Mouse (Mus musculus) cortical plate, adult 2 months (tissue): ENCODE measurements around the gene Irf3. TPM values are rescaled to one million over a fixed set of nuclear protein-coding genes. Genes with fewer than 3 reads are reported as not detected.
A peak's percentile ranks its signal among the peaks of the same experiment; 100 is the strongest.

ENCODE experiments used
- H3K27ac ChIP-seq: fragments of 200-500 bp; 2 replicates; pipeline ENCODE4 v1.5.1; 2012; ENCODE audit warnings: low read length, control low read depth, inconsistent platforms; ENCODE audit not compliant: insufficient read depth
- H3K4me1 ChIP-seq: fragments of 200-500 bp; 2 replicates; pipeline ENCODE4 v1.6.1; 2011; ENCODE audit warnings: low read length; ENCODE audit not compliant: control insufficient read depth, insufficient read depth
- H3K4me3 ChIP-seq: fragments of 200-500 bp; 2 replicates; pipeline ENCODE4 v1.5.1; 2011; ENCODE audit warnings: mild to moderate bottlenecking, low read length, control low read depth; ENCODE audit not compliant: insufficient read depth
- CTCF ChIP-seq: fragments of 200-500 bp; IDR thresholded peaks from 2 replicates; pipeline ENCODE4 v1.5.1; 2011; ENCODE audit warnings: mild to moderate bottlenecking, control low read depth, low read length; ENCODE audit not compliant: insufficient read depth; ENCODE audit errors: extremely low read depth
- POLR2A ChIP-seq: fragments of 200-500 bp; IDR thresholded peaks from 2 replicates; pipeline ENCODE4 v1.6.1; 2011; ENCODE audit warnings: mild to moderate bottlenecking, low read length, control low read depth; ENCODE audit not compliant: insufficient read depth; ENCODE audit errors: extremely low read depth
- polyA plus RNA-seq: library from polyadenylated mRNA; depleted of rRNA; stranded (reverse); fragments of >200 nt; gene quantifications from 2 replicates; pipeline ENCODE4 v1.2.3, GENCODE M21; 2012

The Irf3 gene
- polyA plus RNA-seq, 1 experiment, result 87.4 TPM

DNA sequence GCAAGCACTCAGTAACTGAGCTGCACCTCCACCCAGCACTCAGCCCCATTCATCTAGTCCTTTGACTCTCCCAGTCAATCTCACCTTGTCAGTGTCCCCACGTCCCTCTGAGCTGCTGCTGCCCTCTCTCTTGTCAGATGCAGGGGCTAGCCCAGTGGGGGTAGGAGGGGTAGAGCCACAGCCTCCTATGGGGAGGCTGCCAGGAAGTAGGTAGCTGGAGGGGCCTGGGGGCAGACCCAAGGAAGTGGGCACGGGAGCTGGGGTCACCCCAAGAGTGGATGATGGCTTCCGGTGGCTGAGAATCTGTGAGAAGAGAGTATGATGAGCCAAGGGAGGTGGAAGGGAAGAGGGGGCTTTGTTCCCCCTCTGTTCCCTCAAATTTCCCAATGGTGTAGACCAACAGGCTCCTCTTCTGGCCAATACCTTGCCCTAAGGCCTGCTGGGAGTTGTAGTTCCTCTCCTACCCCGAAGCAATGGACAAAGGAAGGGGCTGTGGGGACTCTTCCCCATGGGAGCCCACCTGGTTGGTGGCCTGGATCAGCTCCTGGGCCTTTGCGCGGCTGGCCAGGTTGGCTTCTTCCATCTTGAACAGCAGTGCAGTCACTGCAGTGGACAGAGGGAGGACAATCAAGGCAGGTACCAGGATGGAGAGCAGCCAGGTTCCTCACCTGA, 8.0 kb downstream of the Irf3 start:
- TF ChIP-seq CTCF (no peak), POLR2A (no peak)
- H3K4me3 ChIP-seq, result no peak overlapping the region
- H3K4me1 ChIP-seq, result no peaks in the 10 kb centered on the region
- H3K27ac ChIP-seq, result no peak overlapping the region

DNA sequence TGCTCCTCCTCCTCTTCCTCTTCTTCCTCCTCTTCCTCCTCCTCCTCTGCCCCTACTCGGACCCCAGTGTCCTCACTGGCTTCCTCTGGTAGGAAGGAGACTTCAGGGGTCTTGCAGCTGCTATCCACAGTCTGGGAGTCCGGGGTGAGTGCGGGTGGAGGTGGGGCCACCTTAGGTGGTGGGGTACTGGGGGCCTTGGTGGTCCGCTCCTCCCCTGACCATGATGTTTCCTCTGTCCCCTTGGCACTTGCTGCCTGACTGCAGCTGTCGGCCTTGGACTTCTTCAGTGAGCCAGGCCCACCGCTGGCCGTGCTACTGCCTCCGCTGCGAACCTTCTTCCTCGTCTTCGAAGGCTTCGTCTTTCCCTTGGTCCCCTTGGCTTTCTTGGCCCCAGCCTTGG, 9.1 kb downstream of the Irf3 start:
- Histone ChIP-seq H3K27ac (no peak overlapping the region), H3K4me1 (no peaks in the 10 kb centered on the region), H3K4me3 (no peak overlapping the region)
- TF ChIP-seq POLR2A (no peak), CTCF (no peak)

GRCm38 (mm10) chr7:45007141-45007540, 9.7 kb downstream of the Irf3 start:
- TF ChIP-seq POLR2A (no peak), CTCF (no peak)
- no peak overlapping the region for H3K4me3 ChIP-seq
- H3K4me1 ChIP-seq, result no peaks in the 10 kb centered on the region
- no peak overlapping the region for H3K27ac ChIP-seq

DNA sequence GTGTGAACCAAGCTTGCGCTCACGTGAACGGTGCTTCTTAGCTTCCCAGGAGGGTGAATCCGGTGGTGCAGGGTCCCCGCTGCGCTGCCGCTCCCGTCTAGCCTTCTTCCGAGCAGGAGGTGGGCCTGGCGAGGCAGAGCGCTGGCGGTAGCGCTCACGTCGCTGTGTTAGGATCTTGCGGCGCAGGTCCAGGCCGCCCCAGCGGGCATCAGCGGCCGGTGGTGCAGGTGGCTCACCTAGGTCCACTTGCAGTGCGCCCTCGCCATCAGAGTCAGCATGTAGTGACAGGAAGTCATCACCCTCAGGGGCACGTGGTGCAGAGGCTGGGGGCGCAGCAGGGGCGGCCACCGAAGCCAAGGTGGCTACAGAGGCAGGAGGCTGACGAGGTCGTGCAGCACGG, 10.4 kb downstream of the Irf3 start:
- Histone ChIP-seq H3K4me1 (no peaks in the 10 kb centered on the region), H3K27ac (no peak overlapping the region), H3K4me3 (no peak overlapping the region)
- no peak for TF ChIP-seq POLR2A
- TF ChIP-seq CTCF, result no peak

DNA sequence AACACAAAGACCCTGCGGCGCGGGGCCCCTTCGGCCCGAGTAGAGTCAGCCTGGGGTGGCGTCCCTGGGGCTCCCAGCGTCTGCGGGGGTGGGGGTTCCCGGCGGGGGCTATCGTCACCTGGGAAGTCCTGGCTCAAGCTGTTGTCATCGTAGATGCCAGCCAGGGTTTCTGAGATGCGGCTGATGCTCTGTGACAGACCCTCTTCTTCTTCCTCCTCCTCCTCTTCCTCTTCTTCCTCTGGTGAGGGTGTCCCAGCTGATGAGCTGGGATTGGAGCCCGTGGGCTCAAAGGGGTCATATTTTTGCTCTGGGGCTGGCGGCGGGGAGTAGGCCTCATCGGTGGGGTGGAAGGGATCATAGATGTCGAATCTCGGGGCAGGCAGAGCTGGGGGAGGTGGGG, 11.0 kb downstream of the Irf3 start:
- Histone ChIP-seq H3K4me3 (no peak overlapping the region), H3K4me1 (no peaks in the 10 kb centered on the region), H3K27ac (no peak overlapping the region)
- TF ChIP-seq CTCF (no peak), POLR2A (no peak)

- no peak overlapping the region for H3K27ac ChIP-seq
These were observed 14.6 kb downstream of the Irf3 start for GRCm38 (mm10) chr7:45012011-45012410.

GRCm38 (mm10) chr7:45012824-45013223, 15.4 kb downstream of the Irf3 start:
- H3K27ac ChIP-seq, result no peak overlapping the region
- no peak overlapping the region for H3K4me3 ChIP-seq
- TF ChIP-seq POLR2A, result no peak
- TF ChIP-seq CTCF, result no peak

More at GRCm38 (mm10) chr7:45012011-45012410, 14.6 kb downstream of the Irf3 start:
- H3K4me1 ChIP-seq, result no peaks in the 10 kb centered on the region; the same call in 1 of the 2 replicates
- TF ChIP-seq POLR2A, result no peak
- TF ChIP-seq CTCF, result no peak
- H3K4me3 ChIP-seq, result no peak overlapping the region

GRCm38 (mm10) chr7:45013366-45014095, 16.1 kb downstream of the Irf3 start:
- Histone ChIP-seq H3K4me3 (no peak overlapping the region), H3K27ac (no peak overlapping the region), H3K4me1 (no peaks in the 10 kb centered on the region; the same call in 1 of the 2 replicates)
- TF ChIP-seq CTCF, result no peak
- no peak for TF ChIP-seq POLR2A

More at GRCm38 (mm10) chr7:45012824-45013223, 15.4 kb downstream of the Irf3 start:
- H3K4me1 ChIP-seq, result no peaks in the 10 kb centered on the region; the same call in 1 of the 2 replicates

DNA sequence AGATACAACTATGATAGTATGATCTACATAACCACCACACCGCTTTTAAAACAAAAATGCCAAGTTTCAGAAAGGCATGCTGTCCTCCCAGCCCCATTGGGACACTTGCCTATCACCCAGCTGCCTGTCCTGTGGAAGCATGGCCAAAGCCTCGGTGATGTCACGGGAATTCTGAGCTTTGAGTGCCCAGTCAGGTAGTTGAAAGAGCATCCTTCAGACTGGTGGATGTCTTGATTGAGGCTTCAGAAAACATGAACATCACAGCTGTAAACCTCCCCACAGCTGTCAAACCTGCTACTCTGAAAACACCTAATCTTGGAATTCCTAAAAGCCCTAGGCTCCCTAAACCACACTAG, 16.6 kb downstream of the Irf3 start:
- Histone ChIP-seq H3K27ac (no peak overlapping the region), H3K4me3 (no peak overlapping the region), H3K4me1 (no peaks in the 10 kb centered on the region; the same call in 1 of the 2 replicates)
- TF ChIP-seq POLR2A, result no peak
- no peak for TF ChIP-seq CTCF

DNA sequence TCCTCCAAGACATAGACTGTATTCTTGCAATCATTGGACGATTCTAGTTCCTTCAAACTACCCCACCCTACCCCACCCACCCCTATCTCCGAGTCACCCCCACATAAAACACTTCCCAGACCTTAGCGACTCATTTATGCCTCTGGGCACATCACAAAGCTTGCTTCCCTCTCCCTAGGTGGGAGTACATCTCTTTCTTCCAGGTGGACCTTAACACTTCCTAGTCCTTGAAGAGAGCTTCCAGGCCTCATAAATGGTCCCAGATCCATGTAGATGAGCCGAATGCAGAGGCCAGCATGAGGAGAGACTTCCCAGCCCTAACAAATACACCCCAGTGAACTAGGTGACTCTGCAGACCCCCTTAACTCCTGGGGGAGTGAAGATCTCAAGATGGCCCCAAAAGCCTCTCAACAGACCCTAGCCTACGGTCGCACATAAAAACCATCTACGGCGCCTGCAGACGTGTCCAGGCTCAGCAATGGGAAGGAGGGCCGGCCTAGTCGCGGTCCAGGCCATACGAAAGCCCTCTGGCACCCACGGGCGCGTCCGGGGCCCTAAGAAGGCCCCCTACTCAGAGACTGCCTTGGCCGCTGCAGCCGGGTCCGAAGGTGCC, 18.0 kb downstream of the Irf3 start:
- TF ChIP-seq POLR2A (no peak), CTCF (no peak)
- Histone ChIP-seq H3K4me1 (no peaks in the 10 kb centered on the region; the same call in 1 of the 2 replicates), H3K4me3 (peak overlapping the region; percentile 92), H3K27ac (no peak overlapping the region)
